Mouse (Mus musculus) right cerebral cortex, postnatal 14 days (tissue): Measurements from ENCODE around the gene Cd19.
A peak's percentile ranks its signal among the peaks of the same experiment; 100 is the strongest.

ENCODE experiments used
- DNase-seq: peaks from one replicate; pipeline ENCODE4 v3.0.0; 2022

The Cd19 gene

GRCm38 (mm10) chr7:126414725-126415124 is at the start of gene Cd19:
Gene Cd19, minus strand, starts transcription at chr7:126414889.
- no peak for DNase-seq

GRCm38 (mm10) chr7:126464121-126464520 is 49.4 kb upstream of the Cd19 start:
- no peak for DNase-seq

- no peak for DNase-seq
Observed at GRCm38 (mm10) chr7:126463547-126463946, 48.9 kb upstream of the Cd19 start.

GRCm38 (mm10) chr7:126463004-126463403 is 48.3 kb upstream of the Cd19 start, which contains the start of gene Atp2a1:
Gene Atp2a1, minus strand, starts transcription at chr7:126463108.
- no peak for DNase-seq

- no peak for DNase-seq
Observed at GRCm38 (mm10) chr7:126461626-126462025, 46.9 kb upstream of the Cd19 start.

GRCm38 (mm10) chr7:126460623-126461399 is 46.1 kb upstream of the Cd19 start:
- DNase-seq: no peak

GRCm38 (mm10) chr7:126458844-126459618 is 44.3 kb upstream of the Cd19 start:
- no peak for DNase-seq

GRCm38 (mm10) chr7:126458225-126458624 is 43.5 kb upstream of the Cd19 start:
- no peak for DNase-seq

- no peak for DNase-seq
Observed at GRCm38 (mm10) chr7:126456382-126457266, 41.9 kb upstream of the Cd19 start.

GRCm38 (mm10) chr7:126455242-126455641 is 40.6 kb upstream of the Cd19 start:
- DNase-seq: no peak

GRCm38 (mm10) chr7:126453861-126454260 is 39.2 kb upstream of the Cd19 start:
- no peak for DNase-seq

GRCm38 (mm10) chr7:126452244-126452643 is 37.6 kb upstream of the Cd19 start:
- DNase-seq: no peak

GRCm38 (mm10) chr7:126450641-126451040 is 36.0 kb upstream of the Cd19 start:
- no peak for DNase-seq

- no peak for DNase-seq
Observed at GRCm38 (mm10) chr7:126449991-126450390, 35.3 kb upstream of the Cd19 start.

- DNase-seq: no peak
Observed at GRCm38 (mm10) chr7:126448481-126448880, 33.8 kb upstream of the Cd19 start.

GRCm38 (mm10) chr7:126446217-126446616 is 31.5 kb upstream of the Cd19 start:
- DNase-seq: no peak

GRCm38 (mm10) chr7:126445104-126445815 is 30.6 kb upstream of the Cd19 start:
- no peak for DNase-seq

GRCm38 (mm10) chr7:126444536-126444935 is 29.8 kb upstream of the Cd19 start:
- DNase-seq: no peak

- DNase-seq: no peak
Observed at GRCm38 (mm10) chr7:126443997-126444396, 29.3 kb upstream of the Cd19 start.

- peak; percentile 21 for DNase-seq
Observed at GRCm38 (mm10) chr7:126440134-126440533, 25.4 kb upstream of the Cd19 start.

- peak; percentile 45 for DNase-seq
Observed at GRCm38 (mm10) chr7:126436851-126437250, 22.2 kb upstream of the Cd19 start.

GRCm38 (mm10) chr7:126435801-126436200 is 21.1 kb upstream of the Cd19 start:
- no peak for DNase-seq
